Mouse (Mus musculus) CH12.LX (cell line): ENCODE results near the gene Musk.

Source experiments
- BHLHE40 ChIP-seq: IDR thresholded peaks from 2 replicates; pipeline ENCODE4 v1.6.1; 2011; ENCODE audit warnings: mild to moderate bottlenecking, low read depth, low read length, improper control_type of control experiment
- CTCF ChIP-seq, 2 experiments: IDR thresholded peaks in 1 of 2; conservative IDR thresholded peaks in 1 of 2; 2 replicates each; pipeline ENCODE4 v1.5.1; 2011 to 2012; ENCODE audit warnings: low read depth in 2 of 2, low read length in 2 of 2, improper control_type of control experiment in 1 of 2, inconsistent platforms in 1 of 2, mild to moderate bottlenecking in 1 of 2, moderate library complexity in 1 of 2
- KAT2A ChIP-seq: IDR thresholded peaks from 2 replicates; pipeline ENCODE4 v1.6.1; 2012; ENCODE audit warnings: low read length, improper control_type of control experiment, inconsistent platforms; ENCODE audit not compliant: insufficient replicate concordance
- MAX ChIP-seq: IDR thresholded peaks from 2 replicates; pipeline ENCODE4 v1.6.1; 2011; ENCODE audit warnings: low read length, improper control_type of control experiment
- MXI1 ChIP-seq: IDR thresholded peaks from 2 replicates; pipeline ENCODE4 v1.6.1; 2011; ENCODE audit warnings: mild to moderate bottlenecking, low read depth, low read length, improper control_type of control experiment
- POLR2A ChIP-seq: IDR thresholded peaks from 2 replicates; pipeline ENCODE4 v1.6.1; 2011; ENCODE audit warnings: low read depth, mild to moderate bottlenecking, improper control_type of control experiment, low read length
- RAD21 ChIP-seq: IDR thresholded peaks from 2 replicates; pipeline ENCODE4 v1.6.1; 2011; ENCODE audit warnings: low read depth, mild to moderate bottlenecking, low read length, improper control_type of control experiment, moderate library complexity
- SIN3A ChIP-seq: IDR thresholded peaks from 2 replicates; pipeline ENCODE4 v1.6.1; 2012; ENCODE audit warnings: low read length, improper control_type of control experiment, inconsistent platforms
- TBP ChIP-seq: conservative IDR thresholded peaks from 2 replicates; pipeline ENCODE4 v1.6.1; 2011; ENCODE audit warnings: low read depth, low read length, improper control_type of control experiment
- ZC3H11A ChIP-seq: IDR thresholded peaks from 2 replicates; pipeline ENCODE4 v1.6.1; 2012; ENCODE audit warnings: low read depth, mild to moderate bottlenecking, inconsistent platforms, low read length, improper control_type of control experiment
- ZKSCAN1 ChIP-seq: IDR thresholded peaks from 2 replicates; pipeline ENCODE4 v1.6.1; 2012; ENCODE audit warnings: low read depth, inconsistent platforms, low read length, improper control_type of control experiment, borderline replicate concordance

GRCm38 (mm10) chr4:58330864-58331638 is 45.3 kb downstream of the Musk start:
- no peak for TF ChIP-seq MXI1
- TF ChIP-seq KAT2A: no peak
- no peak for TF ChIP-seq CTCF (conservative IDR thresholded peaks at IDR 0.05 in 1 of 2, IDR thresholded peaks at IDR 0.05 in 1 of 2; ENCODE audit: low read depth in 2 of 2, low read length in 2 of 2)
- no peak for TF ChIP-seq RAD21
- no peak for TF ChIP-seq POLR2A
- no peak for TF ChIP-seq ZKSCAN1
- TF ChIP-seq MAX: no peak
- no peak for TF ChIP-seq BHLHE40
- no peak for TF ChIP-seq TBP
- TF ChIP-seq ZC3H11A: no peak
- no peak for TF ChIP-seq SIN3A
